Mouse (Mus musculus): ENCODE results near the gene Zfp839. TPM values are rescaled to one million over a fixed set of nuclear protein-coding genes. Genes with fewer than 3 reads are reported as not detected.
"Not testable (repeated sequence)": the region's sequence is repeated elsewhere in the genome, so short reads cannot be mapped to it uniquely, and the experiment has no call there.

The Zfp839 gene
- polyA plus RNA-seq, 1 experiment = 4.1 TPM

- no peak for DNase-seq (ENCODE audit: low read depth)
- TF ChIP-seq CTCF (IDR thresholded peaks at IDR 0.05; ENCODE audit: borderline replicate concordance, extremely low read depth, insufficient read depth, insufficient read length) (no peak), POLR2A (IDR thresholded peaks at IDR 0.05; ENCODE audit: borderline replicate concordance, extremely low read depth, insufficient read depth, insufficient read length, poor library complexity, severe bottlenecking) (no peak)
Measured at GRCm38 (mm10) chr12:110857196-110857595, 7.1 kb downstream of the Zfp839 start.

- DNase-seq (ENCODE audit: low read depth) = not testable (repeated sequence)
Measured at GRCm38 (mm10) chr12:110858681-110859080, 8.6 kb downstream of the Zfp839 start.

- TF ChIP-seq CTCF (IDR thresholded peaks at IDR 0.05; ENCODE audit: borderline replicate concordance, extremely low read depth, insufficient read depth, insufficient read length) (no peak), POLR2A (IDR thresholded peaks at IDR 0.05; ENCODE audit: borderline replicate concordance, extremely low read depth, insufficient read depth, insufficient read length, poor library complexity, severe bottlenecking) (no peak)
- no peak for DNase-seq (ENCODE audit: low read depth)
Measured at GRCm38 (mm10) chr12:110860293-110860692, 10.2 kb downstream of the Zfp839 start.

- no peak for TF ChIP-seq POLR2A (IDR thresholded peaks at IDR 0.05; ENCODE audit: borderline replicate concordance, extremely low read depth, insufficient read depth, insufficient read length, poor library complexity, severe bottlenecking)
- TF ChIP-seq CTCF (IDR thresholded peaks at IDR 0.05; ENCODE audit: borderline replicate concordance, extremely low read depth, insufficient read depth, insufficient read length) = no peak
- peak; percentile 34 for DNase-seq (ENCODE audit: low read depth)
Measured at GRCm38 (mm10) chr12:110861256-110861655, 11.2 kb downstream of the Zfp839 start.

- no peak for DNase-seq (ENCODE audit: low read depth)
- no peak for TF ChIP-seq POLR2A (IDR thresholded peaks at IDR 0.05; ENCODE audit: borderline replicate concordance, extremely low read depth, insufficient read depth, insufficient read length, poor library complexity, severe bottlenecking)
- TF ChIP-seq CTCF (IDR thresholded peaks at IDR 0.05; ENCODE audit: borderline replicate concordance, extremely low read depth, insufficient read depth, insufficient read length) = no peak
Measured at GRCm38 (mm10) chr12:110864008-110864407, 14.0 kb downstream of the Zfp839 start.

- DNase-seq (ENCODE audit: low read depth) = no peak
- TF ChIP-seq POLR2A (IDR thresholded peaks at IDR 0.05; ENCODE audit: borderline replicate concordance, extremely low read depth, insufficient read depth, insufficient read length, poor library complexity, severe bottlenecking) (no peak), CTCF (IDR thresholded peaks at IDR 0.05; ENCODE audit: borderline replicate concordance, extremely low read depth, insufficient read depth, insufficient read length) (no peak)
Measured at GRCm38 (mm10) chr12:110865571-110865970, 15.5 kb downstream of the Zfp839 start.

- DNase-seq (ENCODE audit: low read depth) = no peak
- TF ChIP-seq POLR2A (IDR thresholded peaks at IDR 0.05; ENCODE audit: borderline replicate concordance, extremely low read depth, insufficient read depth, insufficient read length, poor library complexity, severe bottlenecking) = no peak
- no peak for TF ChIP-seq CTCF (IDR thresholded peaks at IDR 0.05; ENCODE audit: borderline replicate concordance, extremely low read depth, insufficient read depth, insufficient read length)
Measured at GRCm38 (mm10) chr12:110865989-110866388, 15.9 kb downstream of the Zfp839 start.

- DNase-seq (ENCODE audit: low read depth) = no peak
- TF ChIP-seq CTCF (IDR thresholded peaks at IDR 0.05; ENCODE audit: borderline replicate concordance, extremely low read depth, insufficient read depth, insufficient read length) = no peak
- no peak for TF ChIP-seq POLR2A (IDR thresholded peaks at IDR 0.05; ENCODE audit: borderline replicate concordance, extremely low read depth, insufficient read depth, insufficient read length, poor library complexity, severe bottlenecking)
Measured at GRCm38 (mm10) chr12:110870107-110870506, 20.1 kb downstream of the Zfp839 start.

- DNase-seq (ENCODE audit: low read depth) = no peak
- TF ChIP-seq POLR2A (IDR thresholded peaks at IDR 0.05; ENCODE audit: borderline replicate concordance, extremely low read depth, insufficient read depth, insufficient read length, poor library complexity, severe bottlenecking) (no peak), CTCF (IDR thresholded peaks at IDR 0.05; ENCODE audit: borderline replicate concordance, extremely low read depth, insufficient read depth, insufficient read length) (no peak)
Measured at GRCm38 (mm10) chr12:110871247-110871646, 21.2 kb downstream of the Zfp839 start.

GRCm38 (mm10) chr12:110875351-110875750 lies 25.3 kb downstream of the Zfp839 start:
- DNase-seq (ENCODE audit: low read depth) = no peak
- TF ChIP-seq POLR2A (IDR thresholded peaks at IDR 0.05; ENCODE audit: borderline replicate concordance, extremely low read depth, insufficient read depth, insufficient read length, poor library complexity, severe bottlenecking) (no peak), CTCF (IDR thresholded peaks at IDR 0.05; ENCODE audit: borderline replicate concordance, extremely low read depth, insufficient read depth, insufficient read length) (no peak)

- TF ChIP-seq POLR2A (IDR thresholded peaks at IDR 0.05; ENCODE audit: borderline replicate concordance, extremely low read depth, insufficient read depth, insufficient read length, poor library complexity, severe bottlenecking) (no peak), CTCF (IDR thresholded peaks at IDR 0.05; ENCODE audit: borderline replicate concordance, extremely low read depth, insufficient read depth, insufficient read length) (peak; percentile 14; the same call in 1 of the 2 replicates)
- no peak for DNase-seq (ENCODE audit: low read depth)
Measured at GRCm38 (mm10) chr12:110882291-110882690, 32.2 kb downstream of the Zfp839 start.

- DNase-seq (ENCODE audit: low read depth) = no peak
- no peak for TF ChIP-seq POLR2A (IDR thresholded peaks at IDR 0.05; ENCODE audit: borderline replicate concordance, extremely low read depth, insufficient read depth, insufficient read length, poor library complexity, severe bottlenecking)
- TF ChIP-seq CTCF (IDR thresholded peaks at IDR 0.05; ENCODE audit: borderline replicate concordance, extremely low read depth, insufficient read depth, insufficient read length) = no peak
Measured at GRCm38 (mm10) chr12:110885251-110885650, 35.2 kb downstream of the Zfp839 start.

- TF ChIP-seq CTCF (IDR thresholded peaks at IDR 0.05; ENCODE audit: borderline replicate concordance, extremely low read depth, insufficient read depth, insufficient read length) (no peak), POLR2A (IDR thresholded peaks at IDR 0.05; ENCODE audit: borderline replicate concordance, extremely low read depth, insufficient read depth, insufficient read length, poor library complexity, severe bottlenecking) (no peak)
- DNase-seq (ENCODE audit: low read depth) = no peak
Measured at GRCm38 (mm10) chr12:110888106-110888505, 38.1 kb downstream of the Zfp839 start.
